Mouse (Mus musculus) intestine, embryonic 15.5 days (tissue): ENCODE results near the gene Usp22. TPM values are rescaled to one million over a fixed set of nuclear protein-coding genes. Genes with fewer than 3 reads are reported as not detected.

ENCODE experiments used
- ATAC-seq: fragments of 200-750 bp; cut with Nextera tagmentation; 2 replicates; pipeline ENCODE4 v1.8.0; 2017; ENCODE audit warnings: moderate TSS enrichment, moderate library complexity
- H3K27ac ChIP-seq: fragments of 300-500 bp; sonication (generic); 2 replicates; pipeline ENCODE4 v1.5.1; 2015; ENCODE audit warnings: mild to moderate bottlenecking, inconsistent platforms
- H3K27me3 ChIP-seq: fragments of 300-500 bp; sonication (generic); replicated peaks from 2 replicates; pipeline ENCODE4 v1.6.1; 2015; ENCODE audit warnings: inconsistent platforms
- H3K36me3 ChIP-seq: fragments of 300-500 bp; sonication (generic); 2 replicates; pipeline ENCODE4 v1.6.1; 2015; ENCODE audit warnings: inconsistent platforms
- H3K4me1 ChIP-seq: fragments of 300-500 bp; sonication (generic); replicated peaks from 2 replicates; pipeline ENCODE4 v1.6.1; 2015; ENCODE audit warnings: inconsistent platforms
- H3K4me2 ChIP-seq: fragments of 300-500 bp; sonication (generic); replicated peaks from 2 replicates; pipeline ENCODE4 v1.6.1; 2015; ENCODE audit warnings: mild to moderate bottlenecking, inconsistent platforms
- H3K4me3 ChIP-seq: fragments of 300-500 bp; sonication (generic); replicated peaks from 2 replicates; pipeline ENCODE4 v1.5.1; 2015; ENCODE audit warnings: inconsistent platforms
- H3K9ac ChIP-seq: fragments of 300-500 bp; sonication (generic); 2 replicates; pipeline ENCODE4 v1.6.1; 2015; ENCODE audit warnings: inconsistent platforms
- H3K9me3 ChIP-seq: fragments of 300-500 bp; sonication (generic); 2 replicates; pipeline ENCODE4 v1.6.1; 2016; ENCODE audit warnings: inconsistent platforms
- WGBS: fragments of 180-500 bp; shearing (Covaris S2); methylation state at CpG from one replicate; pipeline ENCODE4 v1.1.7; 2015; 5-methylcytosine and 5-hydroxymethylcytosine counted together
- polyA plus RNA-seq: library from polyadenylated mRNA; unstranded; fragments of >200 nt; fragmentation: Nextera tagmentation; extraction: Ambion mirVana; gene quantifications from 2 replicates; pipeline ENCODE4 v1.2.1, GENCODE M21; 2015

Gene Usp22
- polyA plus RNA-seq, 1 experiment from 2014 or later: 98.6 TPM

- Histone ChIP-seq H3K9me3 (no peaks in the 10 kb centered on the region), H3K9ac (no peak overlapping the region), H3K36me3 (no peaks in the 10 kb centered on the region), H3K4me3 (no peak overlapping the region), H3K4me1 (no peaks in the 10 kb centered on the region), H3K27me3 (no peaks in the 10 kb centered on the region), H3K27ac (no peak overlapping the region), H3K4me2 (no peak overlapping the region)
- 78% methylated on average over 6 of the region's 6 CpGs for WGBS
- ATAC-seq: no peak
These were observed 65.1 kb downstream of the Usp22 start for GRCm38 (mm10) chr11:61109707-61110106.

DNA sequence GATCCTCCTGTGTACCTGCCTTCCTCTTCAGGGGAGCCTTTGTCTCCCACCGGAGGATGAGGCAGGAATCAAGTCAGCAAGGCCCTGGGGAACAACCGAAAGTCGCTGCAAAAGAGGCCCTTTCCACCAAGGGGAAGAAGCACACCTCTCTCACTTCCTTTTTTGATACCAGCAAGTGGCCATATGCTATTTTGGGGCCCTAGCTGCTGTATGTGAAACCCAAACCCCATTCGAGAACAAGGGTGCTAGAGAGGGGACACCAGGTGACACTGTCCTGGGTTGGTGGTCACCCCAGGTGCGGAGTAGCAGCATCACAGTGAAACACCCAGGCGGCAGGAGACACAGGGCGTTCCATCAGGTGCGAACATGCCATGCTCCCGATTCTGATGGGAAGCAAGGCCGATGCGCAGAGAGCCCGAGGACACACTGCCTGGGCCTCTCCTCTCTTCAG lies 65.9 kb downstream of the Usp22 start:
- H3K27ac ChIP-seq: no peak overlapping the region
- H3K9ac ChIP-seq: no peak overlapping the region
- no peaks in the 10 kb centered on the region for H3K4me1 ChIP-seq
- no peak overlapping the region for H3K4me2 ChIP-seq
- H3K27me3 ChIP-seq: no peaks in the 10 kb centered on the region
- no peak overlapping the region for H3K4me3 ChIP-seq
- H3K9me3 ChIP-seq: no peaks in the 10 kb centered on the region
- no peaks in the 10 kb centered on the region for H3K36me3 ChIP-seq
- WGBS: 82% methylated on average over 12 of the region's 12 CpGs
- ATAC-seq: no peak

- Histone ChIP-seq H3K4me1 (no peaks in the 10 kb centered on the region), H3K27ac (no peak overlapping the region), H3K4me3 (no peak overlapping the region), H3K9me3 (no peaks in the 10 kb centered on the region), H3K9ac (no peak overlapping the region), H3K27me3 (no peaks in the 10 kb centered on the region), H3K4me2 (peak overlapping the region; percentile 30), H3K36me3 (no peaks in the 10 kb centered on the region)
- 21% methylated on average over 20 of the region's 20 CpGs for WGBS
- ATAC-seq: peak; percentile 90
These were observed 70.5 kb downstream of the Usp22 start for GRCm38 (mm10) chr11:61104241-61104901.

DNA sequence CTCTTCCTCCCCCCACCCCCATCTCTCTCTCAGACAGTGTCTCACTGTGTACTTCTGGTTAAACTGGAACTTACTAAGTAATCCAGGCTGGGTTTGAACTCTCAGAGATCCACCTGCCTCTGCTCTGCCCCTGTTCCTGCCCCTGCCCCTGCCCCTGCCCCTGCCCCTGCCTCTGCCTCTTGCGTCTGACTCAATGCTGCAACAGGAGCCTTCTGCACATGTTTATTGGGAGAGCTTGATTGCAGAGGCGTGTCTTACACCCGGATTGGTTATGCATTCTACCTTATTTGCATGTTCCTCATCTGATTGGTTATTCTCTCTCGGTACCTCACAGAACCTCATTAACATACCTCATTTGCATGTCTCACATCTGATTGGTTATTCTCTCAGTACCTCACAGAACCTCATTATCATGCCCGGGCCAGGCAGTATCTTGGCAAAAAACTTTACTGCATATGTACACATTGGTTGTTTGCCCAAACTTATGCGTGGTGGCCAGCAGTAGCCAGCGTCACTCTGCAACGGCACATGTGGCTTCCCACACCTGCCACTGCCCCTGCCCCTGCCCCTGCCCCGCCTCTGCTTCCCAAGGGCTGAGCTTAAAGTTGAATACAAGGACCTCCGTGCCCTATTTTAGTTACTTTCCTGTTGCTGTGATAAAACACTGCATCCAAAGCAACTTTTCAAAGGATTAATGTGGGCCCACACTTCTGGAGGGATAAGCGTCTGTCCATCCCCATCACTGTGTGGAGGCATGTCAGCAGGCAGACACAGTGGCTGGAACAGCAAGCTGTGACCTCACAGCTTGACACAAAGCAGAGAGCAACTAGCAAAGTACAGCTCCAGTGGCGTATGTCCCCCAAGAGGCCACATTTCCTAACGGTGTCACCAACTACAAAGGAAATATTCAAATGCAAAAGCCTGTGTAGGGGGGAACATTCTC lies 72.2 kb downstream of the Usp22 start:
- WGBS: 68% methylated on average over 13 of the region's 13 CpGs
- Histone ChIP-seq H3K36me3 (no peaks in the 10 kb centered on the region), H3K4me2 (no peak overlapping the region), H3K9ac (no peak overlapping the region), H3K4me1 (no peaks in the 10 kb centered on the region), H3K27me3 (no peaks in the 10 kb centered on the region), H3K9me3 (no peaks in the 10 kb centered on the region), H3K27ac (no peak overlapping the region), H3K4me3 (no peak overlapping the region)
- ATAC-seq: no peak

Other genes starting within 250 kb of the Usp22 start
- 127 and 144 TPM in 2 replicates for gene Map2k3, start 243.0 kb downstream of the Usp22 start, polyA plus RNA-seq
- gene Kcnj12, start 152.5 kb downstream of the Usp22 start, polyA plus RNA-seq: 1.6 and 1.9 TPM in 2 replicates
- gene Tnfrsf13b, start 48.3 kb downstream of the Usp22 start, polyA plus RNA-seq: 2.7 and 2.8 TPM in 2 replicates
- gene Aldh3a1, start 32.5 kb upstream of the Usp22 start, polyA plus RNA-seq: not detected in 2 replicates
- 50.5 and 51.6 TPM in 2 replicates for gene Aldh3a2, start 92.4 kb upstream of the Usp22 start, polyA plus RNA-seq
- gene Slc47a2, start 167.8 kb upstream of the Usp22 start, polyA plus RNA-seq: not detected in 2 replicates
- 4.8 and 5.9 TPM in 2 replicates for gene Slc47a1, start 203.3 kb upstream of the Usp22 start, polyA plus RNA-seq